Mouse (Mus musculus): ENCODE data around the gene Pdhx. TPM values are rescaled to one million over a fixed set of nuclear protein-coding genes. Genes with fewer than 3 reads are reported as not detected.

Pdhx gene
- total RNA-seq, 2 experiments from 2014 or later, result 184 to 194 TPM

GRCm38 (mm10) chr2:102998356-102998755, 75.0 kb downstream of the Pdhx start:
- intact Hi-C loops (cut with DNase I), result no loop called here
- no peak for DNase-seq (ENCODE audit: low spot score)

- intact Hi-C loops (cut with DNase I), result no loop called here
- DNase-seq (ENCODE audit: low spot score), result no peak
Observed at GRCm38 (mm10) chr2:102997874-102998273, 75.4 kb downstream of the Pdhx start.

- no peak for DNase-seq (ENCODE audit: low spot score)
- intact Hi-C loops (cut with DNase I), result no loop called here
Observed at GRCm38 (mm10) chr2:102993841-102994607, 79.3 kb downstream of the Pdhx start.

GRCm38 (mm10) chr2:102992405-102992804, 80.9 kb downstream of the Pdhx start:
- no peak for DNase-seq (ENCODE audit: low spot score)
- intact Hi-C loops (cut with DNase I), result no loop called here

- intact Hi-C loops (cut with DNase I), result no loop called here
- DNase-seq (ENCODE audit: low spot score), result no peak
Observed at GRCm38 (mm10) chr2:102990301-102990702, 83.0 kb downstream of the Pdhx start.

GRCm38 (mm10) chr2:102989446-102989845, 83.9 kb downstream of the Pdhx start:
- intact Hi-C loops (cut with DNase I), result no loop called here
- DNase-seq (ENCODE audit: low spot score), result no peak

- DNase-seq (ENCODE audit: low spot score), result no peak
- intact Hi-C loops (cut with DNase I), result no loop called here
Observed at GRCm38 (mm10) chr2:102987708-102988010, 85.7 kb downstream of the Pdhx start.

GRCm38 (mm10) chr2:102986964-102987707, 86.2 kb downstream of the Pdhx start:
- peak; percentile 15 for DNase-seq (ENCODE audit: low spot score)
- intact Hi-C loops (cut with DNase I), result no loop called here

GRCm38 (mm10) chr2:102986424-102986823, 86.9 kb downstream of the Pdhx start:
- intact Hi-C loops (cut with DNase I), result no loop called here

GRCm38 (mm10) chr2:102982822-102983221, 90.5 kb downstream of the Pdhx start:
- intact Hi-C loops (cut with DNase I), result no loop called here
- DNase-seq (ENCODE audit: low spot score), result no peak

More at GRCm38 (mm10) chr2:102986424-102986823, 86.9 kb downstream of the Pdhx start:
- DNase-seq (ENCODE audit: low spot score), result no peak

GRCm38 (mm10) chr2:102981446-102982314, 91.6 kb downstream of the Pdhx start:
- intact Hi-C loops (cut with DNase I), result no loop called here
- no peak for DNase-seq (ENCODE audit: low spot score)

- intact Hi-C loops (cut with DNase I), result no loop called here
- DNase-seq (ENCODE audit: low spot score), result no peak
Observed at GRCm38 (mm10) chr2:102980870-102981269, 92.4 kb downstream of the Pdhx start.

GRCm38 (mm10) chr2:102979519-102979918, 93.8 kb downstream of the Pdhx start:
- intact Hi-C loops (cut with DNase I), result no loop called here

GRCm38 (mm10) chr2:102979112-102979511, 94.2 kb downstream of the Pdhx start:
- DNase-seq (ENCODE audit: low spot score), result no peak
- intact Hi-C loops (cut with DNase I), result no loop called here

More at GRCm38 (mm10) chr2:102979519-102979918, 93.8 kb downstream of the Pdhx start:
- DNase-seq (ENCODE audit: low spot score), result no peak

GRCm38 (mm10) chr2:102975358-102975945, 97.9 kb downstream of the Pdhx start:
- intact Hi-C loops (cut with DNase I), result no loop called here
- no peak for DNase-seq (ENCODE audit: low spot score)

- intact Hi-C loops (cut with DNase I), result no loop called here
- no peak for DNase-seq (ENCODE audit: low spot score)
Observed at GRCm38 (mm10) chr2:102973115-102973514, 100.2 kb downstream of the Pdhx start.

GRCm38 (mm10) chr2:102972575-102972974, 100.7 kb downstream of the Pdhx start:
- DNase-seq (ENCODE audit: low spot score), result no peak
- intact Hi-C loops (cut with DNase I), result no loop called here

- no peak for DNase-seq (ENCODE audit: low spot score)
- intact Hi-C loops (cut with DNase I), result no loop called here
Observed at GRCm38 (mm10) chr2:102971951-102972350, 101.4 kb downstream of the Pdhx start.
